Mouse (Mus musculus): ENCODE results near the gene Amz1.

Amz1 gene

GRCm38 (mm10) chr5:140726062-140726839 is 2.3 kb downstream of the Amz1 start:
- DNase-seq (ENCODE audit: low read depth), result no peak

GRCm38 (mm10) chr5:140726946-140727740 is 3.2 kb downstream of the Amz1 start:
- no peak for DNase-seq (ENCODE audit: low read depth)

GRCm38 (mm10) chr5:140731040-140731797 is 7.3 kb downstream of the Amz1 start:
- DNase-seq (ENCODE audit: low read depth), result no peak

- no peak for DNase-seq (ENCODE audit: low read depth)
Measured at GRCm38 (mm10) chr5:140732195-140732594, 8.3 kb downstream of the Amz1 start.

- no peak for DNase-seq (ENCODE audit: low read depth)
Measured at GRCm38 (mm10) chr5:140733336-140733735, 9.4 kb downstream of the Amz1 start.

- no peak for DNase-seq (ENCODE audit: low read depth)
Measured at GRCm38 (mm10) chr5:140735297-140735696, 11.4 kb downstream of the Amz1 start.

GRCm38 (mm10) chr5:140736166-140736565 is 12.2 kb downstream of the Amz1 start:
- DNase-seq (ENCODE audit: low read depth), result no peak

- DNase-seq (ENCODE audit: low read depth), result no peak
Measured at GRCm38 (mm10) chr5:140739813-140740212, 15.9 kb downstream of the Amz1 start.

GRCm38 (mm10) chr5:140741040-140741439 is 17.1 kb downstream of the Amz1 start:
- DNase-seq (ENCODE audit: low read depth), result no peak

GRCm38 (mm10) chr5:140741877-140742276 is 17.9 kb downstream of the Amz1 start:
- no peak for DNase-seq (ENCODE audit: low read depth)

- DNase-seq (ENCODE audit: low read depth), result no peak
Measured at GRCm38 (mm10) chr5:140743706-140744131, 19.8 kb downstream of the Amz1 start.

GRCm38 (mm10) chr5:140748425-140748824 is 24.5 kb downstream of the Amz1 start:
- DNase-seq (ENCODE audit: low read depth), result no peak

GRCm38 (mm10) chr5:140749062-140749875 is 25.3 kb downstream of the Amz1 start:
- peak; percentile 30 for DNase-seq (ENCODE audit: low read depth)

GRCm38 (mm10) chr5:140750925-140751324 is 27.0 kb downstream of the Amz1 start:
- no peak for DNase-seq (ENCODE audit: low read depth)

- no peak for DNase-seq (ENCODE audit: low read depth)
Measured at GRCm38 (mm10) chr5:140752041-140752440, 28.1 kb downstream of the Amz1 start.

- no peak for DNase-seq (ENCODE audit: low read depth)
Measured at GRCm38 (mm10) chr5:140752639-140753038, 28.7 kb downstream of the Amz1 start.

GRCm38 (mm10) chr5:140753223-140753622 is 29.3 kb downstream of the Amz1 start:
- no peak for DNase-seq (ENCODE audit: low read depth)

- DNase-seq (ENCODE audit: low read depth), result no peak
Measured at GRCm38 (mm10) chr5:140758864-140759263, 34.9 kb downstream of the Amz1 start.

- no peak for DNase-seq (ENCODE audit: low read depth)
Measured at GRCm38 (mm10) chr5:140762540-140762939, 38.6 kb downstream of the Amz1 start.

GRCm38 (mm10) chr5:140764921-140765613 is 41.1 kb downstream of the Amz1 start:
- DNase-seq (ENCODE audit: low read depth), result no peak

GRCm38 (mm10) chr5:140766566-140766965 is 42.6 kb downstream of the Amz1 start:
- DNase-seq (ENCODE audit: low read depth), result no peak
